Mouse (Mus musculus) ES-Bruce4 (cell line): ENCODE results near the gene Rapgef5.

Source experiments
- CTCF ChIP-seq: IDR thresholded peaks from one replicate; pipeline ENCODE4 v1.8.1; 2011; ENCODE audit warnings: low read depth, low read length
- EP300 ChIP-seq: IDR thresholded peaks from 2 replicates; pipeline ENCODE4 v1.6.1; 2011; ENCODE audit warnings: low read depth, low read length; ENCODE audit not compliant: insufficient read depth

DNA sequence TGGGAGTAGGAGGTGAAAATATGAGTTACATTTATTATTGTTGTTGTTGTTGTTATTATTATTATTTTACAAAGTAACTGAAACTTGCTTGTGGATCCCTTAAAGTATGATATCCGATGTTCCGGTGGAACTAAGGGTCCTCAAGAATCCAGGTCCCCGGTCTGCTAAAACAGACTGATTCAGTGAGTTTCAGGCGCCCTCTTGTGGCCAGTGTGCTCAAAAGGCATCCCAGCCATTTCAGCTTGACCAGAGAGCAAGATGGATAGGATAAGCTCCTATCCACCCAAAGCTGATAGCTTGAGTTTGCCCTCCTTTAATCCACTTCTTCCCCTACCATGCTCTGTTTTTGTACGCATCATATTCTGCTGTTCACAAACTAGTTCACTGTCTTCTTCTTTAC lies 252.8 kb downstream of the Rapgef5 start:
- TF ChIP-seq CTCF, result peak; percentile 87
- TF ChIP-seq EP300, result no peak
